ENCODE assay signal across 7 mouse cellular contexts in genomic region chr16:37384369-37384768, GRCm38 (mm10). TPM values are rescaled to one million over a fixed set of nuclear protein-coding genes. Genes with fewer than 3 reads are reported as not detected.
DNase-seq lines count a peak whose midpoint lies in the region; ATAC-seq and TF ChIP-seq lines count a peak whose summit lies in the region.

No protein-coding gene starts in this region.

- TF ChIP-seq EP300 in liver, embryonic 14.5 days (IDR thresholded peaks at IDR 0.05; ENCODE audit: low read depth): no peak

- DNase-seq in retina, postnatal 7 days (ENCODE audit: low read depth, low spot score): peak; percentile 50
- DNase-seq in retina, embryonic 14.5 days (ENCODE audit: low spot score): no peak
- DNase-seq in cerebellum, adult 2 months: peak; percentile 81 to 84
- DNase-seq in forebrain, postnatal 0 days: no peak
- peak; percentile 49 for DNase-seq in kidney, postnatal 10 days
- no peak for DNase-seq in liver, embryonic 14.5 days (ENCODE audit: low read depth in 3 of 3, low spot score in 3 of 3)
- DNase-seq in right cerebral cortex, postnatal 4 days: peak; percentile 59

- peaks cover 2% of the 10 kb centered on the region; the same call in 1 of the 2 replicates for H3K4me1 ChIP-seq in cerebellum, adult 2 months (ENCODE audit: control insufficient read depth, insufficient read depth, low read length)
- no peaks in the 10 kb centered on the region for H3K4me1 ChIP-seq in forebrain, postnatal 0 days (ENCODE audit: insufficient read depth)
- H3K4me1 ChIP-seq in liver, embryonic 14.5 days (replicated peaks; ENCODE audit: control insufficient read depth in 2 of 2, insufficient read depth in 2 of 2, low read length in 1 of 2): no peaks in the 10 kb centered on the region

- H3K36me3 ChIP-seq in forebrain, postnatal 0 days (ENCODE audit: insufficient read depth): no peaks in the 10 kb centered on the region
- H3K36me3 ChIP-seq in liver, embryonic 14.5 days (replicated peaks; ENCODE audit: control insufficient read depth, insufficient read depth, low read depth): no peaks in the 10 kb centered on the region

- ATAC-seq in forebrain, postnatal 0 days: peak; percentile 86
- peak; percentile 42; the same call in 1 of the 2 replicates for ATAC-seq in liver, embryonic 14.5 days (ENCODE audit: insufficient read depth)

- peak overlapping the region; percentile 83 for H3K27ac ChIP-seq in cerebellum, adult 2 months (ENCODE audit: insufficient read depth, low read length)
- peak overlapping the region; percentile 40 for H3K27ac ChIP-seq in forebrain, postnatal 0 days (ENCODE audit: low read depth, low read length)
- no peak overlapping the region for H3K27ac ChIP-seq in liver, embryonic 14.5 days

- peak overlapping the region; percentile 71 for H3K9ac ChIP-seq in forebrain, postnatal 0 days
- no peak overlapping the region for H3K9ac ChIP-seq in liver, embryonic 14.5 days (replicated peaks)

- peak overlapping the region; percentile 83 for H3K4me2 ChIP-seq in forebrain, postnatal 0 days (ENCODE audit: low read depth)
- peak overlapping the region; percentile 56 for H3K4me2 ChIP-seq in liver, embryonic 14.5 days (ENCODE audit: low read depth)

- no peak for TF ChIP-seq POLR2A in cerebellum, adult 2 months (IDR thresholded peaks at IDR 0.05; ENCODE audit: borderline replicate concordance, insufficient read depth, low read length)

- no peaks in the 10 kb centered on the region for H3K9me3 ChIP-seq in forebrain, postnatal 0 days (ENCODE audit: low read length)
- H3K9me3 ChIP-seq in liver, embryonic 14.5 days (ENCODE audit: control insufficient read depth, low read length): no peaks in the 10 kb centered on the region

- peak overlapping the region; percentile 62 for H3K4me3 ChIP-seq in cerebellum, adult 2 months (replicated peaks; ENCODE audit: insufficient read depth, low read depth, low read length)
- H3K4me3 ChIP-seq in forebrain, postnatal 0 days (ENCODE audit: low read depth, low read length): peak overlapping the region; percentile 72
- H3K4me3 ChIP-seq in liver, embryonic 14.5 days (ENCODE audit: insufficient read depth in 1 of 2, low read depth in 2 of 2, low read length in 2 of 2): peak overlapping the region; percentile 8 to 29; a peak in 3 of 4 replicates

- no peaks in the 10 kb centered on the region for H3K27me3 ChIP-seq in cerebellum, adult 2 months (ENCODE audit: control insufficient read depth, insufficient read depth, low read length)
- no peaks in the 10 kb centered on the region for H3K27me3 ChIP-seq in forebrain, postnatal 0 days (ENCODE audit: insufficient read depth, low read length)
- H3K27me3 ChIP-seq in liver, embryonic 14.5 days (ENCODE audit: control insufficient read depth, insufficient read depth, low read length): peaks cover 12% of the 10 kb centered on the region

- TF ChIP-seq CTCF in cerebellum, adult 2 months (IDR thresholded peaks at IDR 0.05; ENCODE audit: borderline replicate concordance, insufficient read depth, low read depth, low read length): no peak
- no peak for TF ChIP-seq CTCF in forebrain, postnatal 0 days (IDR thresholded peaks at IDR 0.05; ENCODE audit: low read depth)
- no peak for TF ChIP-seq CTCF in liver, embryonic 14.5 days (IDR thresholded peaks at IDR 0.05; ENCODE audit: low read depth)

- under 1% methylated on average over 30 of the region's 30 CpGs for WGBS in cerebellum, adult 2 months
- WGBS in forebrain, postnatal 0 days: 5% methylated on average over 30 of the region's 30 CpGs
- WGBS in liver, embryonic 14.5 days (ENCODE audit: insufficient replicate concordance): 2% methylated on average over 28 of the region's 30 CpGs

RNA-seq across cellular contexts. Expression of gene Stxbp5l, which starts 0.4 kb away (rescaled TPM):
- polyA plus RNA-seq in cerebellum, adult 2 months (2012; rRNA removed): 20.0 and 25.4 TPM in 2 replicates
- total RNA-seq in forebrain, postnatal 0 days (2014; rRNA removed): 14.6 and 17.0 TPM in 2 replicates
- polyA plus RNA-seq in forebrain, postnatal 0 days (2015; fragmentation: Nextera tagmentation; extraction: Ambion mirVana): 4.0 and 10.0 TPM in 2 replicates
- not detected in 2 replicates for polyA plus RNA-seq in liver, embryonic 14.5 days (2012; rRNA removed)
- not detected in 2 replicates for polyA plus RNA-seq in liver, embryonic 14.5 days (2014; fragmentation: Nextera tagmentation; extraction: Ambion mirVana)

Comparison
In these comparisons a context has a peak if more than half of its experiments do, and no peak if none do; other contexts are left out.
1. DNase-seq: peak in retina, postnatal 7 days (single experiment), cerebellum, adult 2 months (2 of 2), kidney, postnatal 10 days (single experiment) and right cerebral cortex, postnatal 4 days (single experiment); none in retina, embryonic 14.5 days (single experiment), forebrain, postnatal 0 days (single experiment) and liver, embryonic 14.5 days (0 of 3).
2. H3K4me3 ChIP-seq: peak in every context shown above with its lines; median percentile 72 in forebrain, postnatal 0 days; 62 in cerebellum, adult 2 months; 18 in liver, embryonic 14.5 days.